Mouse (Mus musculus) layer of hippocampus, adult 8-10 months (tissue): ENCODE measurements around the gene Mmp19. TPM values are rescaled to one million over a fixed set of nuclear protein-coding genes. Genes with fewer than 3 reads are reported as not detected.

ENCODE experiments used
- DNase-seq, 2 experiments: peaks; one replicate each; pipeline ENCODE4 v3.0.0; 2022; ENCODE audit warnings: low spot score in 2 of 2
- total RNA-seq, 4 experiments: library from RNA; stranded (reverse); gene quantifications; 2 replicates each; pipeline ENCODE4 v1.2.4; 2022

Gene Mmp19
- total RNA-seq, result 1 to 10 TPM in 2 of 4 experiments, under 1 TPM in 2; 0.64 to 3.3 (median 1.5) TPM

DNA sequence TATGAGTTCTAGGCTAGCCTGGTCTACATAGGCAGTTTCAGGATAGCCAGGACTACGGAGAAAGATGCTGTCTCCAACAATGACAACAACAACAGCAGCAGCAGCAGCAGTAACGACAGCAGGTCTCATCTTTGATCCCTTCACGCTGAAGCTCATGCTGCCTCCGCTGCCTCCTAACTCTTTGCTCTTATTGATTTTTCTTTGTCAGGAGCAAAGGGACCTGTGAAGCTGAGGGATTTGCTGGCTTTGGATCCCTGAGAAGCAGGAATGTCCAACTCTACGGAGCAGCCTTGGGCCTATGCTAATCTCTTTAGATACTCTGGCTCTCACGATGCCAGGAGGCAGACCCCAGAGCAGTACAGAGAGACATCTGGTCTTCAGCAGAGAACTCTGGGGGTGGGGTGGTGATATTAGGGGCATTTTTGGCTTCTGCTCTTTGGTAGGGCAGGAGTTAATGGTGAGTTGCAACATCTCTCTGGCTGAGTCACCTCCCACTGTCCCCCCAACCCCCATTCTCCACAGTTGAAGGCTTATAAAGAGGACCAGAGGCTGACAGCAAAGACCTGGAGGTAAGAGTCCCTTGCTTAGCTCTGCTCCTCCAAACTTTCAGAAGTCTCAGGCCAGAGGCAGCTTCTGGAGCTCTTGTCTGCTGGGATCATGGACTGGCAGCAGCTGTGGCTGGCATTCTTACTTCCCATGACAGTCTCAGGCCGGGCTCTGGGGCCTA is at the start of gene Mmp19:
Gene Mmp19, plus strand, starts transcription at position 513 of the 727 bp plus-strand sequence.
- DNase-seq, result no peak

DNA sequence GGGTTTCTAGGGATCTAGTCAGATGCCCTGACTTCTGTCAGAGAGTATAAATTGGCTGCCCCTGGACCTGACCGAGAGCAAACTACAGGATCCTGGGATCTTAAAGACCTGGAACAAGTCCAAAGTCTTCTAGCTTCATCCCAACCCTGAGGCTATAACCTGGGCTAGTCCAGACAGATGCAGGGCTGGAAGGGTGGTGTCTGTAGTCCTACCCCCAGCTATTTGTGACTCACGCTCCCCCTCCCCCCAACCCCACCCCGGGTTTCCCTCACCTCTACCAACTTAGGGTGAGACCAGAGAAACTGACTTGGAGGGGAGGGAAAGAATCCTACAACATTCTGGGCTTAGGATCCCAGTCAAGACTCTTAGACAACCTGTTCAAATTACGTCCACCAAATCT is 48.1 kb upstream of the Mmp19 start:
- no peak for DNase-seq

GRCm38 (mm10) chr10:128743235-128743634 is 47.5 kb upstream of the Mmp19 start:
- no peak for DNase-seq

DNA sequence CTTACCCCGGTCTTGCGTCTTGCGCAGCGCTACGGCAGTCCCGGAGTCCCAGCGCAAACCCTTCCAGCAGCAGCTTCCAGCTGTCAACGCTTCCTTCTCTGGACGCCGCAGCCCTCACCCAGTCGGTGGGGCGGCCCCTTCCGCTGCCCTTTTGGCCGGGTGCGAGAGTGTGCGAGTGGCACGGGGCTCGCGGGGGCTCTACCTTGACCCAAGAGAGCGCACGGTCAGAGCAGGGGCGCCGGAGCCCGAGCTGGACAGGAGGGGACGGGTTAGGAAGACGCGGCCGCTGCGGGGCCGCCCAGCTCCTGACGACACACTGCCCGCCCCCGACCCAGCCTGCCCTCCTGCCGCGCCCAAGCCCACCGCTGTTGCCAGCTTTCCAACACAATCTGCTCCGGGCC is 46.9 kb upstream of the Mmp19 start:
- DNase-seq, result peak in 1 of 2 experiments; percentile 28

DNA sequence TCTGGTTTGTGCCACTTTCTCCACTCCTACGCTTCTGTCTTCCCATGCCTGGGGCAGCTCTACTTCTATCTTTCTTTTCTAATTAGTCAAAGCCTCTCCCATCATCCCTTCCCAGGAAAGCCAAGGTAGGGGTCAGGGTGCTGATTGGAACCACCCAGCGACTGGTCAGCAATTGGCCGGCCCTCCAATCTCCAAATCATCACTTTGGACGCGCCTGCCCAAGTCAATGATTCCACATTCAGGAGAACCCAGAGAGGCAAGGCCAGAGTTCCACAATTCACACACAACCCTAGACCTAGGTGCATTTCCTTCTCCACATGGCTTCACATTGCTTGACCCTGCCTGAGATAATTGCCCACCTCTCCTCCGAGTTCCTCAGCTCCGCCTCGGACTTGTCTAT is 46.5 kb upstream of the Mmp19 start:
- no peak for DNase-seq

GRCm38 (mm10) chr10:128744680-128745601 is 45.8 kb upstream of the Mmp19 start, which contains the start of gene Dgka:
Dgka (minus strand) TSS chr10:128744855.
- DNase-seq, result no peak

DNA sequence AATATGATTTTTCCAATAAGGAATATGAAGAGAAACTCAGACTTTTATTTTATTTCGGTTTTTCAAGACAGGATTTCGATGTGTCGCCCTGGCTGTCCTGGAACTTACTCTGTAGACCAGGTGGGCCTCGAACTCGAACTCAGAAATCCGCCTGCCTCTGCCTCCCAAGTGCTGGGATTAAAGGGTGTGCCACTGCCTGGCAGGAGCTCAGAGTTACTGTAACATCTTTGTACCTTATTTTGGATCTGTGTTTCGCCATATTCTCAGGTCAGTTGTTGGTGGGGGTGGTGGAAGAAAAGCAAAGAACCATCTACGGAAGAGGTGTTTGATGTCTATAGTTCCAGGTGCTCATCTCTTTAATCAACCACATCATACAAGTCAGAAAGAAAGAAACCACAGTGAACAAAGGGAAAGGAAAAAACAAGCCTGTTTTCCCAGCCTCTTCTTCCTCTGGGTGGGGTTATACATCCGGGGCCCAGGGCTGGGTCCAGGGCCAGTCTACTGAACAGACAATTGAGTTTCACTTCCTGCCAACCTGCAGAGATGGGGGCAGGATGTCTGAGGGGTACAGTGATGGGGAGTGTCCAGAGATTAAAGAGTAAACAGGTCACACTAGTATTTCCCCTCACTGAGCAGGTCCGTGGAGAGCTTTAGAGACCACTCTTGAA is 44.6 kb upstream of the Mmp19 start:
- DNase-seq, result no peak

- no peak for DNase-seq
These were observed 43.6 kb upstream of the Mmp19 start for GRCm38 (mm10) chr10:128746972-128747645.

- peak; percentile 48 to 68 for DNase-seq
These were observed 43.0 kb upstream of the Mmp19 start, which contains the start of gene Pym1 for GRCm38 (mm10) chr10:128747646-128748251. Pym1 (plus strand) TSS chr10:128747889.

GRCm38 (mm10) chr10:128748252-128748864 is 42.4 kb upstream of the Mmp19 start:
- peak in 1 of 2 experiments; percentile 77 for DNase-seq

GRCm38 (mm10) chr10:128772895-128773294 is 17.8 kb upstream of the Mmp19 start:
- DNase-seq, result no peak

DNA sequence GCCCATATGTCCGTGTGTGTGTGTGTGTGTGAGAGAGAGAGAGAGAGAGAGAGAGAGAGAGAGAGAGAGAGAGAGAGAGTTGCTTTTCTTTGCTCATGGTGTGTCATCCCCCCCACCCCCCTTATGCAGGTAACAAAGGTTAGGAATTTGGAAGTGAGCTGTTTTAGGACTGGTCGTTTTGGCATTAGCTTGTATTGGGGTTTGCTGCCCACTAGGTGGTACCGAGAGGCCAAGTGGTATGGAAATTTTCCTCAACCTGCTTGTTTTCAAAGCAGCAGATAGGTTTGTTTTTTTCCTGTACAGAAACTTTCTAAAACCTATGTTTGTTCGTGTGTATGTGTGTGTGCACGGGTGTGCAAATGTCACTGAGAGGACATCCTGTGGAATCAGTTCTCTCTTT is 17.0 kb upstream of the Mmp19 start:
- no peak for DNase-seq

GRCm38 (mm10) chr10:128778441-128778840 is 12.3 kb upstream of the Mmp19 start:
- no peak for DNase-seq

DNA sequence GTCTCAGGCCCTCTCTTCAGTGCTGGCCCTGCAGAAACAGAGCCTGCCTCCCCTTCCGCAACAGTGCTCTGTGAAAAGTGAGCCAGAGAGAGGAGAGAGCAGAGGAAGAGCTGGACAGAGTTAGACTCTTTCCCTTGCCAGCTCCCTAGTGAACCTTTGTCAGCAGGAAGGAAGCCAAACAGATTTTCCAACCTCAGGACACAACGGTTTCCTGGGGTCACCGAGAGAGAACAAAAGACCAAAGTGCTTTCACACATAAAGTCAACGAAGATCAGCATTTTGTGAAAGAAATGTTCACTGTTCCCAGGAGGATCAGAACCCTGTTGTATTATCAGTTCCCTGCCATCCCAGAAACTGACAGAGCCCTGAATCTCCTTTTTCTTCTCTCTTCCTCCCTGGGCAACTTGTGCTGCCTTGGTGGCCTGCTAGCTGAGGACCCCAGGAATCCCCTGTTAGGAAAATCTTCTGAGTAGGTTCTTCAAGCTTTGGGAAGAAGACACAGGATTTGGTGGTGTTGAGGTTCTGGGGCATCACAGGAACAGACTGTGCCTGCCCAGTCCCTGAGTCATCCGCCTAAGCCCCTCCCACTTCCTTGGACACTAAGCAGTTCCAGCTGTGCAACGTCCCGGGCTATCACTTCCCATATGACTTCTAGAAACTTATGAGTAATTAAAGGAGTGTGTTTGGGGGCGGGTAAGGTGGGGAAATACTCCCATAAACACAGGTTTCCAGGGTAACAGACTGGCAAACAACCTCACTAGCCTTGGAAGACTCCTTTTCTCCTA is 11.5 kb upstream of the Mmp19 start:
- DNase-seq, result no peak

DNA sequence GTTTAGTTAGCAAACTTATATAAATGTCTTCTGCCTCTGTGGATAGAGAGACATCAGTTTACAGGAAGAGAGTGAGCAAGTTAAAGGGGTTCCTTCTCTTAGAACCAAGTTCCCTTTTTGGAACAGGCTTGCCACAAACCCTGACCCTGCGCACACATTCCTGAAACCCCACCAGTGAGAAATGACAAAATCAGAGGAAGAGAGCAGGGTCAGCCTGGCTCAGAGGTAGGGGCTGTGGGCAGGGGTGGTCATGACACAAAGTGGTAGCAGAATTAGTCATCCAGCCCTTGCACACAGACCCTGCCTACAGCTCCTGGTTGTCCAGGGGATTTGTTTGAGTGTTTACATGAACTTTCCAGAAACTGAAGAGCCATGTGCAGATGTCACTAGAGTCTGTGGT is 10.5 kb upstream of the Mmp19 start:
- DNase-seq, result no peak

- no peak for DNase-seq
These were observed 1.3 kb downstream of the Mmp19 start for GRCm38 (mm10) chr10:128792041-128792440.

DNA sequence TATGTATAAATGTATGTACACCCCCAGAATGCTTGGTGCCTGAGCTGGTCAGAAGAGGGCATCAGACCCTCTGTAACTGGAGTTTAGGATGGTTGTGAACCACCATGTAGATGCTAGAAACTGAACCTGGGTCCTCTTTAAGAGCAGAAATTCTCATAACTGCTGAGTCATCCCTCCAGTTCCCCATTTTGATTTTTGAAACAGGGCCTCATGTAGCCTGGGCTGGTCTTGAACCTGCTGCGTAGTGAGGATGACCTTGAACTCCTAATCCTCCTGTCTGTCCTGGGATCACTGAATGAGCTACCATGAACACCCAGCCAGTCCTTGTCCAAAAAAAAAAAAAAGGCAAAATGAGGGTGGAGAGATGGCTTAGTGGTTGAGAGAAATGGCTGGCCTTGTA is 2.5 kb downstream of the Mmp19 start:
- DNase-seq, result no peak

GRCm38 (mm10) chr10:128794391-128794790 is 3.7 kb downstream of the Mmp19 start:
- DNase-seq, result no peak

GRCm38 (mm10) chr10:128795581-128795980 is 4.9 kb downstream of the Mmp19 start:
- no peak for DNase-seq
